Mouse (Mus musculus): ENCODE measurements around the gene Ascc1. TPM values are rescaled to one million over a fixed set of nuclear protein-coding genes. Genes with fewer than 3 reads are reported as not detected.

Gene Ascc1
- polyA plus RNA-seq, 1 experiment from 2014 or later = 36.5 TPM

DNA sequence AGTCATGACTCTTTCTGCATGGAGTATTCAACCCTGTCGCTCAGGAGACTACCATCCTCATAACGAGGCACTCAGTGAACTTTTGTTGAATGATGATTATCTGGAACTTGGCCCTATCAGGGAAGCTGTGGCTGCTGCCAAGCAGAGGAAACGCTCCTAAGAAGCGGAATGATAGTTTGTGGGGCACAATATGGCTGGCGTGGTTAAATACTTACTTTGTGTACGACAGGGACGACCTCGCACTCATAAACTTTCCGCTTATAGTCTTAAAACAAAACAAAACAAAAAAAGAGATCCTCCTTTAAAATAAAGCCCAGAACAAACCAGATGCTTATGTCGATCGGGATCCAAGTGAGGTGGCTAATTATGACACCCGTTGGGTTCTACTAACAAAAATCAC is 402 bp upstream of the Ascc1 start:
- 7% methylated on average over 12 of the region's 12 CpGs for WGBS
- Histone ChIP-seq H3K4me3 (peak overlapping the region; percentile 82), H3K9me3 (replicated peaks) (no peaks in the 10 kb centered on the region), H3K36me3 (peaks cover 21% of the 10 kb centered on the region), H3K27ac (peak overlapping the region; percentile 96), H3K27me3 (ENCODE audit: low read depth, poor library complexity, severe bottlenecking) (no peaks in the 10 kb centered on the region), H3K4me1 (peaks cover 19% of the 10 kb centered on the region)
- no peak for DNase-seq (ENCODE audit: low spot score)

DNA sequence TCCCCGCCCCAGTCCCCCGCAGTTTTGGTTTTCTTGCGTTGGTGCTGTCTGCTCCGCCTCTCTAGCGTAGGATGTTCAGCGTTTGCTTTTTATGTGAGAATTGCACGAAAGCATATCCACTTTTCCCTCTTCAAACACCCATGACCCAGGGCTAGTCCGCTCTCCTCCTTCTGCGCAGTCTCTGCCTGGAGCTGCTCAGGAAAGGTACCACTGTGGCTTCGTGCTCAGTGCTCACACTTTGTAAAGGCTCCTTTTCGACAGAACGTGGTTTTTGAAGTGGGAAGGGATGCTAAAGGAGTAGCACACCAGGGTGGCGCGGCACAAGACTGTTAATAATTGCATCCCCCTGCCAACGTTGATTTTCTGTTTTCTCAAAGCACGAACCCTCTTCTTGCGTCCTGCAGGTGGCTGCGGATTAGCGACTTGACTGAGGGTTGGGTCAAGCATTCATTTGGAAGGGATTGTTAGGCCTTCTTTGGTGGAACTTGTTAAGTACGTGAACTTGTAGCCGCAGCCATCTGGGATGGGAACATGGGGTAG is 678 bp downstream of the Ascc1 start:
- Histone ChIP-seq H3K4me3 (peak overlapping the region; percentile 82), H3K9me3 (replicated peaks) (no peaks in the 10 kb centered on the region), H3K27ac (peak overlapping the region; percentile 96), H3K36me3 (peaks cover 30% of the 10 kb centered on the region), H3K27me3 (ENCODE audit: low read depth, poor library complexity, severe bottlenecking) (no peaks in the 10 kb centered on the region), H3K4me1 (peaks cover 19% of the 10 kb centered on the region)
- WGBS = under 1% methylated on average over 21 of the region's 21 CpGs
- DNase-seq (ENCODE audit: low spot score) = no peak

DNA sequence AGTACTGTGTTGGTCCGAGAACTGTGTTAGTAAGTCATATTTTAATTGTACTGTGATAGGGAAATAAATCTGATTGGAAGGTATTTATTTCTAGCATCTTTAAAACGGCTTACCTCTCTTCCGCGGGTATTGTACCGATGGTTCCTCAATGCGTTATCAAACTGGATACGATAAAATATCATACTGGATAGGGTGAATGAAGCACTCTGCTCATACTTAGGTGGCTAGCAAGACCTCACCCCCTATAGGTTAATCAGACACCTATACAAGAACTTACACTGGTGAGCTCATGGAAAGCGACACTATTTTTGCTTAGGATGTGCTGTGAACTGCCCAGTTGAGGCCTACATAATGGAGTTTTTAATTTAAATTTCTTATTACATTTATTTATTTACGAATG is 1.2 kb downstream of the Ascc1 start:
- no peak for DNase-seq (ENCODE audit: low spot score)
- H3K27ac ChIP-seq = peak overlapping the region; percentile 96
- WGBS = 81% methylated on average over 9 of the region's 9 CpGs
- peaks cover 19% of the 10 kb centered on the region for H3K4me1 ChIP-seq
- H3K9me3 ChIP-seq (replicated peaks) = no peaks in the 10 kb centered on the region
- H3K4me3 ChIP-seq = peak overlapping the region; percentile 82
- no peaks in the 10 kb centered on the region for H3K27me3 ChIP-seq (ENCODE audit: low read depth, poor library complexity, severe bottlenecking)
- peaks cover 34% of the 10 kb centered on the region for H3K36me3 ChIP-seq

DNA sequence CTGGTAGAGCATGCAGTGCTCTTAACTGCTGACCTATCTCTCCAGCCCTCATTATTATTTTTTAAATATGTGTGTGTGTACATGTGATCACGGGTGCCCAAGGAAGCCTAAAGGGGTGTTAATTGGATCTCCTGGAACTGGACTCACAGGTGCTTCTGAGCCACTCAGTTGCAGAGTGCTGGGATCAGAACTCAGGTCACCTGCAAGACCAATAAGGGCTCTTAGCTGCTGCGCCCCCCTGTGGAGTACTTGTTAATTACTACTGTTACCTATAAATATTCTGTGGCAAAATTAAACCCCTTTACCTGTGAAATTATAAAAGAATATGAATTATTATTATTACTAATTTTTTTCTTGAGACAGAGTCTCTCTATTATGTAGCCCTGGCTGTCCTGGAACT is 2.7 kb downstream of the Ascc1 start:
- H3K27ac ChIP-seq = no peak overlapping the region
- no peak overlapping the region for H3K4me3 ChIP-seq
- peaks cover 30% of the 10 kb centered on the region for H3K36me3 ChIP-seq
- no peaks in the 10 kb centered on the region for H3K9me3 ChIP-seq (replicated peaks)
- peaks cover 19% of the 10 kb centered on the region for H3K4me1 ChIP-seq
- no peaks in the 10 kb centered on the region for H3K27me3 ChIP-seq (ENCODE audit: low read depth, poor library complexity, severe bottlenecking)
- DNase-seq (ENCODE audit: low spot score) = no peak
- WGBS = 70% methylated on average over 2 of the region's 2 CpGs

DNA sequence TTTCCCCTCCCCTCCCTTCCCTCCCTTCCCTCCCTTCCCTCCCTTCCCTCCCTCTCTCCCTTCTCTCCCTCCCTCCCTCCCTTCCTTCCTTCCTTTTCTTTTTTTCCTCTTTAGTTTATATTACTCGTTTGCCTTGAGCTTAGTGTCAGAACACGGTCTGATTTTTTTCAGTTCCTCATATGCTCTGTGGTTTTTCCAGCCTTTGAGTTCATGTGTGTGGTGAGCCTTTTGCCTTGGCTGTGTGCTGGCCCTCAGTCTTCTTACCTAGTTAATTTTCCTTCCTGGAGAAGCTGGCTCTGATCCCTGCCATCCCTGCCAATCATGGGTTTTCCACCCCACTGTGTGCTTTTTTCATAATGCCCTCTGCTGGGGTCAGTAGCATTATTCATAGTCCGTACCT is 6.5 kb downstream of the Ascc1 start:
- H3K27ac ChIP-seq = no peak overlapping the region
- no peaks in the 10 kb centered on the region for H3K27me3 ChIP-seq (ENCODE audit: low read depth, poor library complexity, severe bottlenecking)
- H3K36me3 ChIP-seq = peaks cover 34% of the 10 kb centered on the region
- 74% methylated on average over 3 of the region's 3 CpGs for WGBS
- H3K4me1 ChIP-seq = no peaks in the 10 kb centered on the region
- no peak overlapping the region for H3K4me3 ChIP-seq
- no peak for DNase-seq (ENCODE audit: low spot score)
- no peaks in the 10 kb centered on the region for H3K9me3 ChIP-seq (replicated peaks)

DNA sequence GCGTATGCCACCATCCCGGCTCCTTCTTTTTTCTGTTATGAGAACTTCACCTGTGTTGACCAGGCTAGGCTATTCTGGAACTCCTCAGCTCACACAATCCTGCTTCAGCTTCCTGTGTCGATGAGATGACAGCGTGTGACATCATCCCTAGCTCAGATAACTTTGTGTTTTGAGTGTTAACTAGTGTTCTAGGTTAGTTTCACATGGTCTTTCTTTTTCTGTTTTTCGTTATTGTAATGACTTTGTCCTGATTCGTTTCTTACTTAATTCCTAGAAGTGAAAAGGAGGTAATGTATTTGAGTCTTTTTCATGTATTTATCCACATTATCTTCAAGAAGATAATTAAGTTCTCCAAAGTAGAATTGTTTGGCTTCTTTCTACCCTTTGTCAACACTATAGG is 13.6 kb downstream of the Ascc1 start:
- WGBS = 91% methylated on average over 6 of the region's 6 CpGs
- Histone ChIP-seq H3K36me3 (peaks cover 62% of the 10 kb centered on the region), H3K27ac (no peak overlapping the region), H3K9me3 (replicated peaks) (no peaks in the 10 kb centered on the region), H3K4me3 (no peak overlapping the region), H3K27me3 (ENCODE audit: low read depth, poor library complexity, severe bottlenecking) (no peaks in the 10 kb centered on the region), H3K4me1 (no peaks in the 10 kb centered on the region)
- DNase-seq (ENCODE audit: low spot score) = no peak

DNA sequence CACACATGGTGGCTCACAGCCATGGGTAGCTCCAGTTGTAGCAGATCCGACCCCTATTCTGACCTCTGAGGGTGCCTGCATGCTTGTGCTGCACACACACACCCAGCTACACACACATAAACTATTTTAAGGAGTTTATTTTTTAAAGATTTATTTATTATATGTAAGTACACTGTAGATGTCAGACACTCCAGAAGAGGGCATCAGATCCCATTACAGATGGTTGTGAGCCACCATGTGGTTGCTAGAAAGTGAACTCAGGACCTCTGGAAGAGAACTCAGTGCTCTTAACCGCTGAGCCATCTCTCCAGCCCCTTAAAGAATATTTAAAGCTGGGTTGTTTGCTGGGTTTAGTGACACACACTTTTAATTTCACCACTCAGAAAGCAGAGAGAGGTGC is 16.7 kb downstream of the Ascc1 start:
- H3K36me3 ChIP-seq = peaks cover 60% of the 10 kb centered on the region
- no peak overlapping the region for H3K27ac ChIP-seq
- no peaks in the 10 kb centered on the region for H3K27me3 ChIP-seq (ENCODE audit: low read depth, poor library complexity, severe bottlenecking)
- no peak overlapping the region for H3K4me3 ChIP-seq
- 77% methylated on average over 2 of the region's 2 CpGs for WGBS
- no peak for DNase-seq (ENCODE audit: low spot score)
- H3K9me3 ChIP-seq (replicated peaks) = no peaks in the 10 kb centered on the region
- H3K4me1 ChIP-seq = no peaks in the 10 kb centered on the region

DNA sequence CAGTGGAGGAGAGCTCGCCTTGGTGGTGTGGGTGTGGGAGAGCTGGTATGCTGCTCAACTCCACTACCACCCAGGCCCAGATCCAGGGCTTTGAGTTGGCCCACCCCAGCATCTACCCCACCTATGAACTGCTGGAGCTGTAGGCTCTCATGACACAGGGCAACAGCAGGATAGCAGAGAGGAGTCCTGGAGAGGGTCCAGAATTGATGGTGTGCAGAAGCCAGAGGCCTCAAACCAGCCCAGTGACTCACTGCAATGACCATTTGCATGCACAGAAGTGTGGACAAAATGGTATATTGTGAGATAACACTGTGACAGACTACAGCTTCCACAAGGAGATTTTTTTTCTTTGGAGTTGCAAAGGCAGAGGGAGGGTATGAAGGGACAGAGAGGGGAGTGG is 21.1 kb downstream of the Ascc1 start:
- WGBS = 100% methylated on average over 1 of the region's 1 CpGs
- DNase-seq (ENCODE audit: low spot score) = no peak
- Histone ChIP-seq H3K27me3 (ENCODE audit: low read depth, poor library complexity, severe bottlenecking) (no peaks in the 10 kb centered on the region), H3K4me1 (peaks cover 28% of the 10 kb centered on the region), H3K9me3 (replicated peaks) (no peaks in the 10 kb centered on the region), H3K4me3 (no peak overlapping the region), H3K36me3 (peaks cover 26% of the 10 kb centered on the region), H3K27ac (no peak overlapping the region)

DNA sequence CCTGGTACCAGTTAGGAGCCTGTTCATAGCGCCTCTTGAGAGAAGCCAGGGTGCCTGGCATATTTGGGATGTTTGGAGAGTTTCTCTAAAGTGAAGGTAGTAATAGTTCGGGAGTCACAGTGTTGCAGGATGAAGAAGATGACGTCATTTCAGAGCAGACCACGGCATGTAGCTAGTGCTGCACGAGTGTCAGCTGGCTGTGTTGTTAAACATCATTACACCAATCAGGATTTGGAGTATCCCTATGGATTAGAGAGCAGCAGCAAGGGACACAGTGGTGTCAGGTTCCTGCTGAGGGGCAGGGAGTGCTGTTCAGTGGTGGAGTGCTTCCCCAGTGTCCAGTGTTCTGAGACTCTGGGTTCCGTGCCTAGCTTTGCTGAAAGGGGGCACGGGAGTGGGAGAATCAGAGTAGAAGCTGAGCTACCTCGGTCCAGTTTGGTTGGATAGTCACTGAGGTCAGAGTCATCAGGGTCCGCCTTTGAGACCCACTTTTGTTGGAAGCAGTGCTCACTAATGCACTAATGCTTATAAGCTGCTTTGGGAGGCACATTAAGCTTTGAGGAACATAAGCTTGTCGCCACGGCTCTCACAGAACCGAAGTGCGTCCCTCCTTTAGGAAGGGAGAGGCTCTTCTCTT is 24.3 kb downstream of the Ascc1 start:
- peak overlapping the region; percentile 74; the same call in 1 of the 2 replicates for H3K27ac ChIP-seq
- DNase-seq (ENCODE audit: low spot score) = no peak
- no peaks in the 10 kb centered on the region for H3K9me3 ChIP-seq (replicated peaks)
- peaks cover 10% of the 10 kb centered on the region; the same call in 1 of the 2 replicates for H3K36me3 ChIP-seq
- H3K27me3 ChIP-seq (ENCODE audit: low read depth, poor library complexity, severe bottlenecking) = no peaks in the 10 kb centered on the region
- WGBS = 66% methylated on average over 13 of the region's 13 CpGs
- peaks cover 35% of the 10 kb centered on the region for H3K4me1 ChIP-seq
- H3K4me3 ChIP-seq = no peak overlapping the region

DNA sequence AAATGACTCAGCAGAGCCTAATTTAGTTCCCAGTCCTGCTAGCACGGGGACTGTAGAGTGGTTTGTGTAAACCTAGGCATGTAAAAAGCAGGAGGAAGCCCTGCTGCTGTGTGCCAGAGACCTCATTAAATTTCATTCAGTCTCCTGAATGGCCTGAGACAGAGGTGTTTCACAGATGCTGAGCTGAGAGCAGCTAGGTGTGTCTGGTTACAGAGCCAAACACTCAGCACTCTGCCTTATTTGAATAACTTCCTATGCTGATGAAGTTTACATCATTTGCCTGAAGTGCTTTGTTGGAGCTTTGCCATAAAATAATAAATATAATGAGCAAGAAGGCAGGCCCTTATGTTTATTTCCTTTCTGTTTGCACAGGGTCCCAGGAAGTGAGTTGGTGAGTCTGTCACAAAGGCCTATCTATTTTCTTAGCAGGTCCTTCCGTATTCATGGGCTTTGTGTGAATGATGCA is 25.0 kb downstream of the Ascc1 start:
- Histone ChIP-seq H3K4me1 (peaks cover 43% of the 10 kb centered on the region), H3K9me3 (replicated peaks) (no peaks in the 10 kb centered on the region), H3K27me3 (ENCODE audit: low read depth, poor library complexity, severe bottlenecking) (no peaks in the 10 kb centered on the region), H3K36me3 (0 out of 2 replicates have a peak, but pooled peaks cover 2% of the 10 kb centered on the region), H3K4me3 (no peak overlapping the region), H3K27ac (peak overlapping the region; percentile 74; the same call in 1 of the 2 replicates)
- no peak for DNase-seq (ENCODE audit: low spot score)
- 64% methylated on average over 2 of the region's 2 CpGs for WGBS

DNA sequence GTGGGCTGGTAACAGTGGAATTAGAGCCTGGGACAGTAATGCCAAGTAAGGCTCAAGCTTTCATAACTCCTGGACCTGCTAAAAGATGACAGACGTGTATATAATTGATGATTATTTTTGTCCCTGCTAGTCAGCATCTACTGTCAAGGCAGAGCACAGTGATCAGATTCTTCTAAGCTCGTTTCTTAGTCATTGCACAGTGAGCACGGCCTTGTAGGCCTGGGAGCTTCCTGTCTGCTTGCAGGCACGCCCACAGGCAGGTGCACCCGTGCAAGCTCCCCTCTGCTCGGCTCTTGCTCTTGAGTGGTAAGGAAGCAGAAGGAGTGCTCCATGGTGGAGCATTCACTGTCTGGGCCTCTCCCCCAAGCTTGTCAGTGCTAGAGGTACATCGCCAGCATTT is 25.6 kb downstream of the Ascc1 start:
- Histone ChIP-seq H3K9me3 (replicated peaks) (no peaks in the 10 kb centered on the region), H3K4me3 (no peak overlapping the region), H3K27ac (peak overlapping the region; percentile 74), H3K4me1 (peaks cover 48% of the 10 kb centered on the region), H3K36me3 (no peaks in the 10 kb centered on the region), H3K27me3 (ENCODE audit: low read depth, poor library complexity, severe bottlenecking) (no peaks in the 10 kb centered on the region)
- 83% methylated on average over 7 of the region's 7 CpGs for WGBS
- DNase-seq (ENCODE audit: low spot score) = no peak

DNA sequence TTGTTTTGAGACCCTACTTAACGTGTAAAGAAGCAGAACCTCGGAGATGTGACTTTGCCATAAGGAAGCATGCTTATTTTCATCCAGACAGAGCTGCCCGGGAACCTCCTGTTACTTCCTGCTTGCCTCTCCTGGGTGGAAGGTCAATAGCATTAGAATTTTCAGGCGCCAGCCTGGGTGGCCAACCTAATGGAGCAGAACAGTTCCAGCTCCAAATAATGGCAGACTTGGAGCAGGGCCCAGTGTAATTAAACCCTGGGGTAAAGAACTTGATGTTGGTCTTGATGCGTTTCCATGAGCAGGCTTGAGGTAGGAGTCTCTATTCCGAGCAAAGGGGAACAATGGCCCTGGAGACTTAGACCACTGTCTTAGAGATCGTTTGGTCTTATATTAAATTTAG is 26.4 kb downstream of the Ascc1 start:
- no peak for DNase-seq (ENCODE audit: low spot score)
- Histone ChIP-seq H3K9me3 (replicated peaks) (no peaks in the 10 kb centered on the region), H3K27me3 (ENCODE audit: low read depth, poor library complexity, severe bottlenecking) (no peaks in the 10 kb centered on the region), H3K4me1 (peaks cover 55% of the 10 kb centered on the region), H3K27ac (peak overlapping the region; percentile 74), H3K4me3 (no peak overlapping the region), H3K36me3 (no peaks in the 10 kb centered on the region)
- 86% methylated on average over 7 of the region's 7 CpGs for WGBS

DNA sequence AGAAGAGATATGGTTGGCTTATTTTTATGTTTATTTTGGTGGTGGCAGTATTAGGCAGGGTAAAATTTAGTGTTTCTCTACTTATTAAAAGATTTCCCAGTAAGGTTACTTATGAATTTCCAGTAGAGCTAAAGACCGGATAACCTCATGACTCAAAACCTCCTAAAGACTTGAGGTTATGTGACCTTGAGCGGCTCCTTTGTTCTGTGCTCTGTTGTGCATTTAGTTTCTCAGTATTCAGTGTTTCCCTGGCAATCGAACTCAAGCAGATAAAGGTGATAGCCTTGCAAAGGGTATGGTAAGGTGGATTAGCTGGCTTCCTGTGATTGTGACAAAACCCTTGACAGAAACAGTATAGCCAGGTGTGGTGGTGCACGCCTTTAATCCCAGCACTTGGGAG is 26.8 kb downstream of the Ascc1 start:
- 96% methylated on average over 4 of the region's 4 CpGs for WGBS
- Histone ChIP-seq H3K36me3 (no peaks in the 10 kb centered on the region), H3K9me3 (replicated peaks) (no peaks in the 10 kb centered on the region), H3K27me3 (ENCODE audit: low read depth, poor library complexity, severe bottlenecking) (no peaks in the 10 kb centered on the region), H3K4me3 (no peak overlapping the region), H3K4me1 (peaks cover 55% of the 10 kb centered on the region), H3K27ac (no peak overlapping the region)
- no peak for DNase-seq (ENCODE audit: low spot score)
